Mouse (Mus musculus) liver, embryonic 15.5 days (tissue): ENCODE measurements around the gene Cers2. TPM values are rescaled to one million over a fixed set of nuclear protein-coding genes. Genes with fewer than 3 reads are reported as not detected.

ENCODE experiments used
- ATAC-seq: fragments of 200-750 bp; cut with Nextera tagmentation; 2 replicates; pipeline ENCODE4 v1.8.0; 2017; ENCODE audit warnings: moderate number of reproducible peaks, mild to moderate bottlenecking, moderate library complexity; ENCODE audit not compliant: insufficient read depth
- H3K27ac ChIP-seq: fragments of 300-500 bp; sonication (generic); replicated peaks from 2 replicates; pipeline ENCODE4 v1.5.1; 2015; ENCODE audit warnings: mild to moderate bottlenecking, inconsistent platforms
- H3K27me3 ChIP-seq: fragments of 300-500 bp; sonication (generic); 2 replicates; pipeline ENCODE4 v1.6.1; 2015; ENCODE audit warnings: mild to moderate bottlenecking, inconsistent platforms
- H3K36me3 ChIP-seq: fragments of 300-500 bp; sonication (generic); replicated peaks from 2 replicates; pipeline ENCODE4 v1.6.1; 2015; ENCODE audit warnings: moderate library complexity, mild to moderate bottlenecking, inconsistent platforms
- H3K4me1 ChIP-seq: fragments of 300-500 bp; sonication (generic); replicated peaks from 2 replicates; pipeline ENCODE4 v1.6.1; 2015; ENCODE audit warnings: inconsistent platforms
- H3K4me2 ChIP-seq: fragments of 300-500 bp; sonication (generic); 2 replicates; pipeline ENCODE4 v1.6.1; 2015; ENCODE audit warnings: moderate library complexity, mild to moderate bottlenecking, inconsistent platforms
- H3K4me3 ChIP-seq: fragments of 300-500 bp; sonication (generic); replicated peaks from 2 replicates; pipeline ENCODE4 v1.5.1; 2015; ENCODE audit warnings: mild to moderate bottlenecking, inconsistent platforms
- H3K9ac ChIP-seq: fragments of 300-500 bp; sonication (generic); 2 replicates; pipeline ENCODE4 v1.6.1; 2015; ENCODE audit warnings: moderate library complexity, mild to moderate bottlenecking, inconsistent platforms
- H3K9me3 ChIP-seq: fragments of 300-500 bp; sonication (generic); replicated peaks from 2 replicates; pipeline ENCODE4 v1.6.1; 2016; ENCODE audit warnings: inconsistent platforms
- WGBS: fragments of 180-500 bp; shearing (Covaris S2); methylation state at CpG from one replicate; pipeline ENCODE4 v1.1.7; 2015; ENCODE audit warnings: mixed read lengths; ENCODE audit not compliant: insufficient replicate concordance; 5-methylcytosine and 5-hydroxymethylcytosine counted together
- polyA plus RNA-seq: library from polyadenylated mRNA; unstranded; fragments of >200 nt; fragmentation: Nextera tagmentation; extraction: Ambion mirVana; gene quantifications from 2 replicates; pipeline ENCODE4 v1.2.1, GENCODE M21; 2015

Cers2 gene
- polyA plus RNA-seq, 1 experiment from 2014 or later, result 110 TPM

DNA sequence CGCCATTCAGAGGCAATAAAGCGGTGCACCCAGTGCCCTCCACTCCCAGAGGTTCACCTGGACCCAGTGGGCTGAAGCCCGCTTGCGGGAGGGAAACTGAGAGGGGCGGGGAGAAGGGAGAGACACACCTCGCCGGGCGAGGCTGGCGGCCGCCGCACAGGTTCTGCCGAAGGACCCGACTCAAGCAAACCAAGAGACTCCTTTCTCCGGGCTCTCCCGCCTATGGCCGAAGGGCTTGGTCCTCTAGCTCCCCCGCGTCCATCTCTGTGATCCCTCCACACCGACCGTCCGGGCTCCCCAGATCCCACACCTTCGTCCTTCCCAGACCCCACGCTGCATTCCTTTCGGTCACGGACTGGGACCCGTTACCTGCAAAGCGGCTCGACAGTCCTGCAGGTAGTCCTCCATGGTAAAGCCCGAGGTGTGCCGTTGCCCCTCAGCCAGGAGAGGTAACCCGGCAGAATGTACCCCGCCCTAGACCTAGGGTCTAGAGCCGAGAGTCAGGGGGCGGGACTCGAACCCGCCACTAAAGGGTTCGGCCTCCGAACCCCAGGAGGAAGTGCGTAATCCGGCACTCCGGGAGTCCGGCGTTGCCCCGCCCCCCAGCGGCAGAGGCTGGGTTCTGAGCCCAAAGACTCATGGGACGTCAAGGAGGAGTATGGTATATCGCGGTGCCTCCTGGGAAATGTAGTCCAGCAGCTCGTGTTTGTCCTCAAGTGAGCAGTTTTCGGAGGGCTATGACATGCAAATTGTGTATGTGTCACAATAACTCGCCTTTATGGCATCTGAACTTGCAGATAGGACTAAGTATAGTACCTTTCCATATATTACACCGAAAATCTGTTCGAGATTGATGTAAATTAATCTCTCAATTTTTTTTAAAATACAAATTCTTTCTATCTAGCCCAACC lies 33.1 kb upstream of the Cers2 start, which contains the start of the genes Mindy1 and Prune1:
TSS of gene Mindy1 (plus strand) at position 130 of the 911 bp plus-strand sequence.
TSS of gene Prune1 (minus strand) at position 861 of the 911 bp plus-strand sequence.
- Histone ChIP-seq H3K9me3 (no peaks in the 10 kb centered on the region), H3K4me1 (peaks cover 83% of the 10 kb centered on the region), H3K27ac (peak within 1 kb of the TSS; percentile 99), H3K27me3 (no peaks in the 10 kb centered on the region), H3K9ac (peak within 1 kb of the TSS; percentile 82), H3K4me2 (peak within 1 kb of the TSS; percentile 80), H3K36me3 (0 out of 2 replicates have a peak, but pooled peaks cover 2% of the 10 kb centered on the region), H3K4me3 (peak within 1 kb of the TSS; percentile 71)
- under 1% methylated on average over 53 of the region's 53 CpGs for WGBS
- ATAC-seq, result peak; percentile 81

DNA sequence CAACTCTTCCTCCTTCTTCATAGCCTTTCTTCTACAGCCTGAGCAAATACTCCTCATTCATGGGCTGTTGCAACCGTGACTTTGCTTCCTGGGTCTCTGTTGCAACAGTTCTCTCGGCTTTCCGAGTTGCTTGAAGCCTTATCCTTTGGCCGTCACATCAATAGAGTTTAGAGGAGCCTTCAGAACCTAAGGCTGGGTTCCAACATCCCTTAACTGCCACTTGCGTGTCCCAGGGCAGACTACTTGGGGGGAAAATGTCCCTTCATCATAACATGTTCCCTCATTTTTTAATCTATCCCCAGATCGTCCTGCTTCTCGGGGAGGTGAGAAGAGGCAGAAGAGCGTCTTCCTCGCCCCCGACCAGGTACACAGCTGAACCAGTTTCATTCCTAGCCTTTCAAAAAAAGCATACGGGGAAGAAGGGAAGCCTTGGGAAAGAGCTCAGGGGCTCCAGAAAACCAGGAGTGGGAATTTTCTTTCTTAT lies 32.2 kb upstream of the Cers2 start:
- under 1% methylated on average over 11 of the region's 11 CpGs for WGBS

DNA sequence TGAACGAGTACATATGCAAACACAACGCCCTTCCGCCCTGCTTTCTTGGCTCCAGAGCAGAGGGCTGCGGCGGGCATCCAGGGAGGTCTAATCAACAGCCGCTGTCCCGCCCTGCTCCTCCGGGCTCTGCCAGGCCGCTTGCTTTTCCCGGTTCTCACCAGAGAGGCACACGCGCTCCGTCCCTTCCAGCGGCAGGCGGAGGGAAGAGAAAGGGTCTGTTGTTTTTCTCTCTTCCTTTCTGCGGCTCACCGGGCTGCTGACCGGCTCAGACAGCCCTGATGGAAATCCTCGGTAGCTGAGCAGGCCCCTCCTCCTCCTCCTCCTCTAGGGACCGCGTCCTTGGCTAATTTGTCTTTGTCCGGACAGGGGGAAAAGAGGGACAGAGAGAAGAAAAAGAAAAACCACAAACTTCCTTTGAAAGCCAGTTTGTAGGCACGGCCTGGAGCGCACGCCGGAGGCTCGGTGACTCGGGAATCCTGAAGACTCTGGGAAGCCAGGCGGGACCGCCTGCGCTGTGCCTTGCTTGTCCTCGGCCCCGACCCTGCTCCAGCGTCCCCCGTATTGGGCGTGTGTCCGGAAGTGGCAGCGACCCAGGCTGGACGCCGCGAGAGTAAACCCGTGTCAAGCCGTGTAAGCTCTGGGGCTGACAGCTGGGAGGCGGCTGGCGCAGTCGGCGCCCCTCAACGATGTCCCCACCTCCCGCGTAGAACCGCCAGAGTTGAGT lies 31.6 kb upstream of the Cers2 start:
- peak overlapping the region; percentile 99 for H3K27ac ChIP-seq
- peaks cover 13% of the 10 kb centered on the region for H3K36me3 ChIP-seq
- peak overlapping the region; percentile 82 for H3K9ac ChIP-seq
- peak; percentile 75 for ATAC-seq
- peaks cover 71% of the 10 kb centered on the region for H3K4me1 ChIP-seq
- H3K9me3 ChIP-seq, result no peaks in the 10 kb centered on the region
- WGBS, result under 1% methylated on average over 51 of the region's 51 CpGs
- peak overlapping the region; percentile 80 for H3K4me2 ChIP-seq
- H3K4me3 ChIP-seq, result peak overlapping the region; percentile 71
- H3K27me3 ChIP-seq, result no peaks in the 10 kb centered on the region

More for the DNA sequence above, 32.2 kb upstream of the Cers2 start:
- H3K27me3 ChIP-seq, result no peaks in the 10 kb centered on the region
- peaks cover 6% of the 10 kb centered on the region for H3K36me3 ChIP-seq
- no peaks in the 10 kb centered on the region for H3K9me3 ChIP-seq
- peak overlapping the region; percentile 80 for H3K4me2 ChIP-seq
- H3K27ac ChIP-seq, result peak overlapping the region; percentile 99
- ATAC-seq, result peak; percentile 33
- peaks cover 77% of the 10 kb centered on the region for H3K4me1 ChIP-seq
- peak overlapping the region; percentile 71 for H3K4me3 ChIP-seq
- H3K9ac ChIP-seq, result peak overlapping the region; percentile 82

DNA sequence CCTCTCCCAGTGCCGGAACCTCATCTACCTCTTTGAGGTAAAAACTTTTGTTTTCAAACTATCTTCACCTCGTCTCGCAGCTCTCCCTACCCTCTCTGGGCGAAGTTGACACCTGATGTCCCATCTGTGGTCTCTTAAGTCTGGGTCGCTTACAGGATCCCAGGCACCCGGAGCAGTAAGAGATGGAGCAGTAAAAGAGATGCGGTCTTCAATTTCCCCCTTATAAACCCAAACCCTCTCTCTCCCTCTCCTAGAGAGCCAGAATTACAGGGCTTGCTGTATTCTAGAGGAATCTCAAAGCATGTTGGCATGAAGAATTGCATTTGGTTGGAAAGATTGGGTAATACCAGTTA lies 31.0 kb upstream of the Cers2 start:
- Histone ChIP-seq H3K4me2 (peak overlapping the region; percentile 80), H3K27ac (peak overlapping the region; percentile 99), H3K36me3 (peaks cover 18% of the 10 kb centered on the region), H3K9ac (peak overlapping the region; percentile 82), H3K9me3 (no peaks in the 10 kb centered on the region), H3K4me1 (peaks cover 66% of the 10 kb centered on the region), H3K27me3 (no peaks in the 10 kb centered on the region), H3K4me3 (peak overlapping the region; percentile 71)
- WGBS, result 2% methylated on average over 7 of the region's 7 CpGs
- no peak for ATAC-seq

DNA sequence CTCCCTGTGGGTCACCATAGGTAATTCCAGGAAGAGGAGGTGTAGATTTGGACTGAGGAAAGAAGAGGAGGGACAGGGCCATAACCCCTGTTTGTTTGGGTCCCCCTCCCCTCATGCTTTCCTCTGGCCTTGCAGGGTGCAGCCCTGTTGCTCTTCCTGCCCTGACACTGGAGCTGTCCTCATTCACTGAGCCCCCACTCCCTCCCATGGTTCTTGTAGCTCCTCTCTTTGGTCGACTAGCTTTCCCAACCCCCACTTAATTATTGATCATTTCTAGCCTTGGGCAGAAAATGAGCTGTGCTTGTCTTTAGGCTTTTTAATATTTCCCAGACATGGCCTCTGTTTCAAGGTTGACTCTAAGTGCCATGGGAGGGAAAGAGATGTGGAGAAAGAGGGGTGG lies 30.5 kb upstream of the Cers2 start:
- Histone ChIP-seq H3K36me3 (peaks cover 21% of the 10 kb centered on the region), H3K4me2 (peak overlapping the region; percentile 80), H3K9me3 (no peaks in the 10 kb centered on the region), H3K4me1 (peaks cover 61% of the 10 kb centered on the region), H3K27ac (peak overlapping the region; percentile 99), H3K27me3 (no peaks in the 10 kb centered on the region), H3K9ac (peak overlapping the region; percentile 82), H3K4me3 (peak overlapping the region; percentile 71)
- 19% methylated on average over 1 of the region's 1 CpGs for WGBS
- no peak for ATAC-seq

DNA sequence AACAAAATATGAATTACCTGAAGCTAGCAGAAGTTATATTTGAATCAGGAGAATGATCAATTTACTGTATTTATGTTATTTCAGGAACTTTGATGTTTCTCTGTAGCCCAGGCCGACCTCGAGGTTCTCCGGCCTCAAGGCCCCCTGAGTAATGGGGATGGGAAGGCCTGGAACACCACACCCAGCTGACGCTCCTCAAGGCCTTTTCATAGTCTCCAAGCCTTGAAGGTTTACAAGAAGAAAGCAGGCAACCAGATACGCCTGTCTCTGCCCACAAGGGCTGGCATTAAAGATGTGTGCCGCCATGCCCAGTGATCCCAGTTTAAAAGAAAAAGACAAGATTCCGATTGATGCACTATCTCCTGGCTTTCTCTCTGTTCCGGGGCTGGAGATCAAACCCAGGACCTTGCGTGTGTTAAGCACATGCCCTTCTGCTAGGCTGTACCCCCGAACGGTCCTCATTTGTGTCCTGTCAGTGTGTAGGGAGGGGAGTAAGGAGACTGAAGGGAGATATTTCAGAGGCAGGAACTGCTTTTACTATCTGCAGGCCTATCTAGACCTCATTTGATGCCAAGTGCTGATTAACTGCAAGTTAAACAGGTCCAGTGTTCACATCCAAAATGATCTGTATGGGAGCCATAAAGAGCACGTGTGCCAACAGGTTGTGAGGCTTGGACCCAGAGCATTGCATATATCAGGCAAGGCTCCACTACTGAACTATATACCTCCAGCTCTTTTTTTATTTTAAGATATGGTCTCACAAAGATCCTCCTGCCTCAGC lies 29.9 kb upstream of the Cers2 start:
- 83% methylated on average over 12 of the region's 12 CpGs for WGBS
- H3K27ac ChIP-seq, result 0 out of 2 replicates have a peak overlapping the region, but pooled peaks have one; percentile 33
- peak overlapping the region; percentile 71 for H3K4me3 ChIP-seq
- ATAC-seq, result no peak
- peaks cover 26% of the 10 kb centered on the region for H3K36me3 ChIP-seq
- peak overlapping the region; percentile 80 for H3K4me2 ChIP-seq
- H3K27me3 ChIP-seq, result no peaks in the 10 kb centered on the region
- H3K4me1 ChIP-seq, result peaks cover 54% of the 10 kb centered on the region
- no peaks in the 10 kb centered on the region for H3K9me3 ChIP-seq
- H3K9ac ChIP-seq, result peak overlapping the region; percentile 82; the same call in 1 of the 2 replicates

DNA sequence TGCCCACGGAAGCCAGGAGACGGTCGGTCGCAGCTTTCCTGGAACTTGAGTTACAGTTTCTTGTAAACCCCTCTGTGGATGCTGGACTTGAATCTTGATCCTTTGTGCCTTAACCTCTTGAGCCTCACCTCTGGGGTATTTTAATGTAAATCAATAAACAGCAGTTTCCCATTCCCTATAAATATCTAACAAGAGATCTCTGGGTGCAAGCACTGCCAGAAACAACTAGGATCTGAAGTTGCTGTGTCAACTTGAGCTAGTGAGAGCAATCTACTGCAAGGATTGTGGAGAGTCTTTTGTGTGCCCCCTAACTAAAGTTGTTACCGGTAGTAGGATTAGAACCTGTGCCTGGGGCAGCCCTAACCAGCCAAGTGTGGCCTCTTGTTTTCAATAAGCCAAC lies 29.2 kb upstream of the Cers2 start:
- Histone ChIP-seq H3K9me3 (no peaks in the 10 kb centered on the region), H3K4me1 (peaks cover 49% of the 10 kb centered on the region), H3K27me3 (no peaks in the 10 kb centered on the region), H3K4me2 (no peak overlapping the region), H3K4me3 (no peak overlapping the region), H3K36me3 (peaks cover 33% of the 10 kb centered on the region), H3K9ac (no peak overlapping the region), H3K27ac (0 out of 2 replicates have a peak overlapping the region, but pooled peaks have one; percentile 4)
- ATAC-seq, result no peak
- WGBS, result 89% methylated on average over 5 of the region's 5 CpGs

DNA sequence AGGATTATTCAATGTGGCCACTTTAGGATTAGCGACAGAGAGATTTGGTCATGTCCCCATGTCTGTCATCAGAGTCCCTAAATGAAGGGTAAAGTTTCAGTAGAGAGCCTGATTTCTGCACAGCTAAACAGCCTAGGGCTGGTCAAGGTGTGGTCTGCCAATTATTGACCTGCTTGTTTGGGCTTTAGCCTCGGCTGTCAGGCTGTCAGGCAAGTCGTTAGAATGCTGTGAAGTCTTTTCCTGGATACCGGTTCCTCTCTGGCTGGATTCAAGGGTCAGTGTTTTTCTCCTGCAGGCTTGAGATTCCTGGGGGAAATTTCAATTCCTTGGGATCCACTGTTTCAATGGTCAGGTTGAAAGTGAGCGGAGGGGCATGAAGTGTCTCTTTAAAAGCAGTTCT lies 28.6 kb upstream of the Cers2 start:
- Histone ChIP-seq H3K9me3 (no peaks in the 10 kb centered on the region), H3K27me3 (no peaks in the 10 kb centered on the region), H3K36me3 (peaks cover 38% of the 10 kb centered on the region), H3K4me1 (peaks cover 45% of the 10 kb centered on the region), H3K27ac (0 out of 2 replicates have a peak overlapping the region, but pooled peaks have one; percentile 4), H3K9ac (no peak overlapping the region), H3K4me3 (no peak overlapping the region), H3K4me2 (no peak overlapping the region)
- no peak for ATAC-seq
- 65% methylated on average over 5 of the region's 5 CpGs for WGBS

DNA sequence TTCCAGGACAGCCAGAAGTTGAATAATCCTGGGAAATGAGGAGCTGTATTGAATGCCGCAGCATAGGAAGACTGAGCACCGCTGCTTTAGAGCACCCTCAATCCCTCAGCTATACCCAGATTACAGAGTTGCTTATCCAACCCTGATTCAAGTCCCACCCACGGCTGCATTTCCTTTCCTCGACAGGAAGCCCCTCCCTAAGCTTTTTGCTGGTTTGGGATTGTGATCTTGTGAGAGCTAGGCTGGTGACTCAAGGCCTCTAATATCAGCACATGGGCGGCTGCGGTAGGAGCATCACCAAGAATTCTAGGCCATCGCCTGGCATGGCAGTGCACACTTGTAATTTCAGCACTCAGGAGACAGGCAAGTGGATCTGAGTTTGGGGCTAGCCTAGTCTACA lies 28.1 kb upstream of the Cers2 start:
- 50% methylated on average over 7 of the region's 7 CpGs for WGBS
- Histone ChIP-seq H3K4me2 (no peak overlapping the region), H3K27me3 (no peaks in the 10 kb centered on the region), H3K9ac (no peak overlapping the region), H3K4me1 (peaks cover 45% of the 10 kb centered on the region), H3K36me3 (peaks cover 42% of the 10 kb centered on the region), H3K27ac (no peak overlapping the region), H3K4me3 (no peak overlapping the region), H3K9me3 (no peaks in the 10 kb centered on the region)
- ATAC-seq, result no peak

DNA sequence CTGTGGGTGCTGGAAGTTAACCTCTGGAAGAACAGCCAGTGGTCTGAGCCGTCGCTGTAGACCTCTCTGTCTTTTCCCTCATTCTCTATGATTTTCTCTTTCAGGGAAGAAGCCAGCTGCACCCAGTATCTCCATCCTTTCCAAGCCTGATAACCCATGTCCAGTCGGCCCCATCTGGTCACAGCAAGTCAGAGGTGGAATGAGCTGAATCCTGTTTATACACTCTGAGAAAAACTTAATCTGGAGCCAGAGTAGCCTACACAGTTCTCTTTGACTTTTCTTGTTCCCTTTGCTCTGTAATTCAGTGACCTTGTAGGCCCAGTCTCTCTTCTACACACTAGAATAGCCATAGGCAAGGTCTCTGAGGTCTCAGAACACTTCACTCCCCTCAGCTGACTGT lies 27.1 kb upstream of the Cers2 start:
- Histone ChIP-seq H3K4me3 (no peak overlapping the region), H3K9me3 (no peaks in the 10 kb centered on the region), H3K36me3 (peaks cover 51% of the 10 kb centered on the region), H3K4me2 (no peak overlapping the region), H3K4me1 (peaks cover 41% of the 10 kb centered on the region), H3K27me3 (no peaks in the 10 kb centered on the region), H3K27ac (no peak overlapping the region), H3K9ac (no peak overlapping the region)
- WGBS, result 75% methylated on average over 3 of the region's 3 CpGs
- ATAC-seq, result no peak
